Mouse (Mus musculus): ENCODE results near the gene Plcb1. TPM values are rescaled to one million over a fixed set of nuclear protein-coding genes. Genes with fewer than 3 reads are reported as not detected.

Gene Plcb1
- polyA plus RNA-seq, 1 experiment from 2014 or later = 4.8 TPM

- Histone ChIP-seq H3K4me3 (no peak overlapping the region), H3K9me3 (replicated peaks) (no peaks in the 10 kb centered on the region), H3K36me3 (no peaks in the 10 kb centered on the region), H3K27me3 (ENCODE audit: low read depth, poor library complexity, severe bottlenecking) (no peaks in the 10 kb centered on the region), H3K27ac (replicated peaks) (no peak overlapping the region), H3K4me1 (peaks cover 18% of the 10 kb centered on the region)
- no peak for DNase-seq (ENCODE audit: low spot score)
- WGBS = 89% methylated on average over 2 of the region's 2 CpGs
Measured at GRCm38 (mm10) chr2:135302483-135302882, 516.6 kb downstream of the Plcb1 start.

- no peaks in the 10 kb centered on the region for H3K9me3 ChIP-seq (replicated peaks)
Measured at GRCm38 (mm10) chr2:135305186-135305585, 519.3 kb downstream of the Plcb1 start.

GRCm38 (mm10) chr2:135305736-135306471, 520.0 kb downstream of the Plcb1 start:
- Histone ChIP-seq H3K4me3 (no peak overlapping the region), H3K9me3 (replicated peaks) (no peaks in the 10 kb centered on the region), H3K36me3 (no peaks in the 10 kb centered on the region), H3K27ac (replicated peaks) (no peak overlapping the region), H3K27me3 (ENCODE audit: low read depth, poor library complexity, severe bottlenecking) (no peaks in the 10 kb centered on the region), H3K4me1 (peaks cover 2% of the 10 kb centered on the region; the same call in 1 of the 2 replicates)
- WGBS = 54% methylated on average over 7 of the region's 7 CpGs
- DNase-seq (ENCODE audit: low spot score) = no peak

More at GRCm38 (mm10) chr2:135305186-135305585, 519.3 kb downstream of the Plcb1 start:
- Histone ChIP-seq H3K27ac (replicated peaks) (no peak overlapping the region), H3K4me3 (no peak overlapping the region), H3K36me3 (no peaks in the 10 kb centered on the region), H3K4me1 (peaks cover 2% of the 10 kb centered on the region; the same call in 1 of the 2 replicates), H3K27me3 (ENCODE audit: low read depth, poor library complexity, severe bottlenecking) (no peaks in the 10 kb centered on the region)
- 89% methylated on average over 3 of the region's 3 CpGs for WGBS
- no peak for DNase-seq (ENCODE audit: low spot score)

- Histone ChIP-seq H3K9me3 (replicated peaks) (no peaks in the 10 kb centered on the region), H3K27me3 (ENCODE audit: low read depth, poor library complexity, severe bottlenecking) (no peaks in the 10 kb centered on the region), H3K36me3 (no peaks in the 10 kb centered on the region), H3K4me3 (no peak overlapping the region), H3K4me1 (peaks cover 2% of the 10 kb centered on the region; the same call in 1 of the 2 replicates), H3K27ac (replicated peaks) (no peak overlapping the region)
- DNase-seq (ENCODE audit: low spot score) = no peak
- 42% methylated on average over 2 of the region's 2 CpGs for WGBS
Measured at GRCm38 (mm10) chr2:135306472-135306771, 520.6 kb downstream of the Plcb1 start.

GRCm38 (mm10) chr2:135307787-135308186, 521.9 kb downstream of the Plcb1 start:
- Histone ChIP-seq H3K4me1 (peaks cover 2% of the 10 kb centered on the region; the same call in 1 of the 2 replicates), H3K4me3 (no peak overlapping the region), H3K27me3 (ENCODE audit: low read depth, poor library complexity, severe bottlenecking) (no peaks in the 10 kb centered on the region), H3K27ac (replicated peaks) (no peak overlapping the region), H3K36me3 (no peaks in the 10 kb centered on the region), H3K9me3 (replicated peaks) (no peaks in the 10 kb centered on the region)
- DNase-seq (ENCODE audit: low spot score) = no peak
- WGBS = 92% methylated on average over 4 of the region's 4 CpGs

- Histone ChIP-seq H3K4me1 (no peaks in the 10 kb centered on the region), H3K36me3 (no peaks in the 10 kb centered on the region), H3K27me3 (ENCODE audit: low read depth, poor library complexity, severe bottlenecking) (no peaks in the 10 kb centered on the region), H3K9me3 (replicated peaks) (no peaks in the 10 kb centered on the region), H3K27ac (replicated peaks) (no peak overlapping the region), H3K4me3 (no peak overlapping the region)
- 91% methylated on average over 3 of the region's 3 CpGs for WGBS
- DNase-seq (ENCODE audit: low spot score) = no peak
Measured at GRCm38 (mm10) chr2:135315980-135316379, 530.1 kb downstream of the Plcb1 start.

- no peak overlapping the region for H3K27ac ChIP-seq (replicated peaks)
- 88% methylated on average over 1 of the region's 1 CpGs for WGBS
- H3K27me3 ChIP-seq (ENCODE audit: low read depth, poor library complexity, severe bottlenecking) = no peaks in the 10 kb centered on the region
- H3K9me3 ChIP-seq (replicated peaks) = no peaks in the 10 kb centered on the region
- no peaks in the 10 kb centered on the region for H3K4me1 ChIP-seq
- H3K36me3 ChIP-seq = no peaks in the 10 kb centered on the region
- no peak overlapping the region for H3K4me3 ChIP-seq
- no peak for DNase-seq (ENCODE audit: low spot score)
Measured at GRCm38 (mm10) chr2:135318136-135318535, 532.3 kb downstream of the Plcb1 start.

- no peak for DNase-seq (ENCODE audit: low spot score)
- no peak overlapping the region for H3K27ac ChIP-seq (replicated peaks)
- H3K4me3 ChIP-seq = 0 out of 2 replicates have a peak overlapping the region, but pooled peaks have one; percentile 11
Measured at GRCm38 (mm10) chr2:135323276-135323954, 537.5 kb downstream of the Plcb1 start.

GRCm38 (mm10) chr2:135323955-135324302, 538.1 kb downstream of the Plcb1 start:
- H3K36me3 ChIP-seq = no peaks in the 10 kb centered on the region
- WGBS = 55% methylated on average over 4 of the region's 4 CpGs
- H3K27me3 ChIP-seq (ENCODE audit: low read depth, poor library complexity, severe bottlenecking) = no peaks in the 10 kb centered on the region
- no peak overlapping the region for H3K27ac ChIP-seq (replicated peaks)
- H3K4me3 ChIP-seq = 0 out of 2 replicates have a peak overlapping the region, but pooled peaks have one; percentile 11
- peak; percentile 67 for DNase-seq (ENCODE audit: low spot score)
- H3K9me3 ChIP-seq (replicated peaks) = no peaks in the 10 kb centered on the region
- H3K4me1 ChIP-seq = peaks cover 4% of the 10 kb centered on the region; the same call in 1 of the 2 replicates

More at GRCm38 (mm10) chr2:135323276-135323954, 537.5 kb downstream of the Plcb1 start:
- H3K27me3 ChIP-seq (ENCODE audit: low read depth, poor library complexity, severe bottlenecking) = no peaks in the 10 kb centered on the region
- 83% methylated on average over 7 of the region's 7 CpGs for WGBS
- H3K9me3 ChIP-seq (replicated peaks) = no peaks in the 10 kb centered on the region
- peaks cover 4% of the 10 kb centered on the region; the same call in 1 of the 2 replicates for H3K4me1 ChIP-seq
- no peaks in the 10 kb centered on the region for H3K36me3 ChIP-seq

GRCm38 (mm10) chr2:135328756-135329155, 542.9 kb downstream of the Plcb1 start:
- peak; percentile 36 for DNase-seq (ENCODE audit: low spot score)

GRCm38 (mm10) chr2:135329782-135330545, 544.1 kb downstream of the Plcb1 start:
- Histone ChIP-seq H3K4me1 (peaks cover 4% of the 10 kb centered on the region; the same call in 1 of the 2 replicates), H3K27ac (replicated peaks) (no peak overlapping the region), H3K36me3 (no peaks in the 10 kb centered on the region), H3K27me3 (ENCODE audit: low read depth, poor library complexity, severe bottlenecking) (peaks cover 7% of the 10 kb centered on the region), H3K9me3 (replicated peaks) (no peaks in the 10 kb centered on the region), H3K4me3 (peak overlapping the region; percentile 35)
- DNase-seq (ENCODE audit: low spot score) = peak; percentile 21
- WGBS = 18% methylated on average over 14 of the region's 14 CpGs

More at GRCm38 (mm10) chr2:135328756-135329155, 542.9 kb downstream of the Plcb1 start:
- peaks cover 7% of the 10 kb centered on the region for H3K27me3 ChIP-seq (ENCODE audit: low read depth, poor library complexity, severe bottlenecking)
- H3K4me3 ChIP-seq = no peak overlapping the region
- peaks cover 6% of the 10 kb centered on the region; the same call in 1 of the 2 replicates for H3K4me1 ChIP-seq
- H3K27ac ChIP-seq (replicated peaks) = no peak overlapping the region
- H3K9me3 ChIP-seq (replicated peaks) = no peaks in the 10 kb centered on the region
- no peaks in the 10 kb centered on the region for H3K36me3 ChIP-seq
- WGBS = 4% methylated on average over 2 of the region's 2 CpGs

GRCm38 (mm10) chr2:135331868-135332267, 546.0 kb downstream of the Plcb1 start:
- H3K4me3 ChIP-seq = no peak overlapping the region
- no peak overlapping the region for H3K27ac ChIP-seq (replicated peaks)
- no peaks in the 10 kb centered on the region for H3K36me3 ChIP-seq
- H3K4me1 ChIP-seq = peaks cover 4% of the 10 kb centered on the region; the same call in 1 of the 2 replicates
- 84% methylated on average over 1 of the region's 1 CpGs for WGBS
- H3K9me3 ChIP-seq (replicated peaks) = no peaks in the 10 kb centered on the region
- H3K27me3 ChIP-seq (ENCODE audit: low read depth, poor library complexity, severe bottlenecking) = peaks cover 7% of the 10 kb centered on the region
- no peak for DNase-seq (ENCODE audit: low spot score)

All from midbrain, embryonic 10.5 days (tissue).